Mouse (Mus musculus): ENCODE data around the gene Eps15. TPM values are rescaled to one million over a fixed set of nuclear protein-coding genes. Genes with fewer than 3 reads are reported as not detected.

The Eps15 gene
- polyA plus RNA-seq, 1 experiment: 14.1 TPM

DNA sequence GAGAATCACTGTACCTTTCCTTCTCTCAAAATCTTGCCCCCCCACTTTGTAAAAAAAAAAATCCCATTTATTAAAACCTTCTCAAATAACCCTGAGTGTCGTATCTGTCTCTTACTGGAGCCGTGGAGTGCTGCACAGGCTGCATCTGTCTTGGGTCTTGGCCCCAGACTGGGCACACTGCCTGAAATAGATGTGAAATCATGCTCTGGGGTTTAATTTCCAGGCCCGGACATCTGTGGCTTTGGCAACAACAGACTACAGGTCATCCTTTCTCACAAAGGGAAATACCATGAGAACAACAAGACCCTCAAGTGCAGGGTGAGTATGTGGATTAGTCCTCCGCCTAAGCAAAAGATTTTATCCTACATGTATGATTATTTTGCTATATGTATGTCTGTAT, 38.1 kb upstream of the Eps15 start:
- DNase-seq: no peak
- no peak overlapping the region for H3K4me3 ChIP-seq (ENCODE audit: control insufficient read depth, insufficient read depth, low read length)
- H3K36me3 ChIP-seq (ENCODE audit: control insufficient read depth, insufficient read depth, low read length): no peaks in the 10 kb centered on the region
- H3K27me3 ChIP-seq (ENCODE audit: control insufficient read depth, insufficient read depth, low read length): no peaks in the 10 kb centered on the region
- no peak overlapping the region for H3K27ac ChIP-seq (ENCODE audit: control insufficient read depth, insufficient read depth, low read length)
- 89% methylated on average over 4 of the region's 4 CpGs for WGBS
- no peaks in the 10 kb centered on the region for H3K4me1 ChIP-seq (replicated peaks; ENCODE audit: control insufficient read depth, insufficient read depth, low read length)
- no peak for TF ChIP-seq CTCF (IDR thresholded peaks at IDR 0.05; ENCODE audit: borderline replicate concordance, control insufficient read depth, extremely low read depth, insufficient read depth, low read length, poor library complexity)

GRCm38 (mm10) chr4:109244506-109244905, 35.6 kb upstream of the Eps15 start:
- H3K27ac ChIP-seq (ENCODE audit: control insufficient read depth, insufficient read depth, low read length): no peak overlapping the region
- no peak overlapping the region for H3K4me3 ChIP-seq (ENCODE audit: control insufficient read depth, insufficient read depth, low read length)
- no peaks in the 10 kb centered on the region for H3K27me3 ChIP-seq (ENCODE audit: control insufficient read depth, insufficient read depth, low read length)
- no peaks in the 10 kb centered on the region for H3K36me3 ChIP-seq (ENCODE audit: control insufficient read depth, insufficient read depth, low read length)
- TF ChIP-seq CTCF (IDR thresholded peaks at IDR 0.05; ENCODE audit: borderline replicate concordance, control insufficient read depth, extremely low read depth, insufficient read depth, low read length, poor library complexity) (no peak), POLR2A (IDR thresholded peaks at IDR 0.05; ENCODE audit: control insufficient read depth, extremely low read depth, insufficient read depth, low read length, poor library complexity) (no peak)
- whole genome bisulfite sequencing: 94% methylated on average over 7 of the region's 7 CpGs
- DNase-seq: no peak
- H3K4me1 ChIP-seq (replicated peaks; ENCODE audit: control insufficient read depth, insufficient read depth, low read length): no peaks in the 10 kb centered on the region

DNA sequence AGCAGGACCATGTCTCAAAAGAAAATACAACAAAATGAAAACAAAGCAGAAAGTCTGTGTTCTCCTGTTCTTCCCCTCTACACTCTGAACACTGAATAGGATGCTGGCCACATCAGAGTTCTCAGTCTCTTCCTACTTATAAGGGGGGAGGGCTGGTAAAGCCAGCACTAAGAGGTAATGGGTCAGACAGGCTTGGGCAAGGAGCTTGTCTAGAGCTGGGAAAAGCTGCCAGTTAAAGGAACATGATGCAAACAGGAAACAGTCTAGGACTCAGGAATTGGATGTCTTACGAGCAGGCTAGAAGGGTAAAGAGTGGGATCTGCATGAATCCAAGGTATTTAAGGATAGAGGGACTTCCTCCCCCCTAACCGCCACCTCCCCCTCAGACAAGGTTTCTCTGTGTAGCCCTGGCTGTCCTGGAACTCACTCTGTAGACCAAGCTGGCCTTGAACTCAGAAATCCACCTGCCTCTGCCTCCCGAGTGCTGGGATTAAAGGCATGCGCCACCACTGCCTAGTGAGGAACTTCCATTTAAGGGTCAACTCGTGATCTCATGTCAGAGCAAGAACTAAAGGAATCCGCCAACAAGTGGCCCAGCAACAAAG, 35.0 kb upstream of the Eps15 start:
- DNase-seq: no peak
- 88% methylated on average over 6 of the region's 6 CpGs for WGBS
- TF ChIP-seq CTCF (IDR thresholded peaks at IDR 0.05; ENCODE audit: borderline replicate concordance, control insufficient read depth, extremely low read depth, insufficient read depth, low read length, poor library complexity) (no peak), POLR2A (IDR thresholded peaks at IDR 0.05; ENCODE audit: control insufficient read depth, extremely low read depth, insufficient read depth, low read length, poor library complexity) (no peak)
- Histone ChIP-seq H3K36me3 (ENCODE audit: control insufficient read depth, insufficient read depth, low read length) (no peaks in the 10 kb centered on the region), H3K4me3 (ENCODE audit: control insufficient read depth, insufficient read depth, low read length) (no peak overlapping the region), H3K27ac (ENCODE audit: control insufficient read depth, insufficient read depth, low read length) (no peak overlapping the region), H3K27me3 (ENCODE audit: control insufficient read depth, insufficient read depth, low read length) (no peaks in the 10 kb centered on the region), H3K4me1 (replicated peaks; ENCODE audit: control insufficient read depth, insufficient read depth, low read length) (no peaks in the 10 kb centered on the region)

GRCm38 (mm10) chr4:109251605-109252004, 28.5 kb upstream of the Eps15 start:
- Histone ChIP-seq H3K27ac (ENCODE audit: control insufficient read depth, insufficient read depth, low read length) (no peak overlapping the region), H3K27me3 (ENCODE audit: control insufficient read depth, insufficient read depth, low read length) (no peaks in the 10 kb centered on the region), H3K36me3 (ENCODE audit: control insufficient read depth, insufficient read depth, low read length) (no peaks in the 10 kb centered on the region), H3K4me1 (replicated peaks; ENCODE audit: control insufficient read depth, insufficient read depth, low read length) (peaks cover 11% of the 10 kb centered on the region), H3K4me3 (ENCODE audit: control insufficient read depth, insufficient read depth, low read length) (no peak overlapping the region)
- TF ChIP-seq CTCF (IDR thresholded peaks at IDR 0.05; ENCODE audit: borderline replicate concordance, control insufficient read depth, extremely low read depth, insufficient read depth, low read length, poor library complexity) (peak; percentile 52; the same call in 1 of the 2 replicates), POLR2A (IDR thresholded peaks at IDR 0.05; ENCODE audit: control insufficient read depth, extremely low read depth, insufficient read depth, low read length, poor library complexity) (no peak)
- peak; percentile 51 for DNase-seq
- 44% methylated on average over 3 of the region's 3 CpGs for WGBS

- TF ChIP-seq POLR2A (IDR thresholded peaks at IDR 0.05; ENCODE audit: control insufficient read depth, extremely low read depth, insufficient read depth, low read length, poor library complexity): no peak
- TF ChIP-seq CTCF (IDR thresholded peaks at IDR 0.05; ENCODE audit: borderline replicate concordance, control insufficient read depth, extremely low read depth, insufficient read depth, low read length, poor library complexity): no peak
- Histone ChIP-seq H3K27me3 (ENCODE audit: control insufficient read depth, insufficient read depth, low read length) (no peaks in the 10 kb centered on the region), H3K36me3 (ENCODE audit: control insufficient read depth, insufficient read depth, low read length) (no peaks in the 10 kb centered on the region), H3K4me1 (replicated peaks; ENCODE audit: control insufficient read depth, insufficient read depth, low read length) (peaks cover 16% of the 10 kb centered on the region), H3K4me3 (ENCODE audit: control insufficient read depth, insufficient read depth, low read length) (no peak overlapping the region), H3K27ac (ENCODE audit: control insufficient read depth, insufficient read depth, low read length) (no peak overlapping the region)
- DNase-seq: no peak
- WGBS: 94% methylated on average over 4 of the region's 4 CpGs
These were observed 27.9 kb upstream of the Eps15 start for GRCm38 (mm10) chr4:109252199-109252598.

GRCm38 (mm10) chr4:109253664-109254151, 26.4 kb upstream of the Eps15 start:
- TF ChIP-seq POLR2A (IDR thresholded peaks at IDR 0.05; ENCODE audit: control insufficient read depth, extremely low read depth, insufficient read depth, low read length, poor library complexity) (no peak), CTCF (IDR thresholded peaks at IDR 0.05; ENCODE audit: borderline replicate concordance, control insufficient read depth, extremely low read depth, insufficient read depth, low read length, poor library complexity) (no peak)
- Histone ChIP-seq H3K36me3 (ENCODE audit: control insufficient read depth, insufficient read depth, low read length) (no peaks in the 10 kb centered on the region), H3K27me3 (ENCODE audit: control insufficient read depth, insufficient read depth, low read length) (no peaks in the 10 kb centered on the region), H3K27ac (ENCODE audit: control insufficient read depth, insufficient read depth, low read length) (no peak overlapping the region), H3K4me3 (ENCODE audit: control insufficient read depth, insufficient read depth, low read length) (no peak overlapping the region), H3K4me1 (replicated peaks; ENCODE audit: control insufficient read depth, insufficient read depth, low read length) (peaks cover 21% of the 10 kb centered on the region)
- 35% methylated on average over 11 of the region's 11 CpGs for WGBS
- DNase-seq: no peak

GRCm38 (mm10) chr4:109254511-109254910, 25.6 kb upstream of the Eps15 start:
- H3K4me3 ChIP-seq (ENCODE audit: control insufficient read depth, insufficient read depth, low read length): no peak overlapping the region
- H3K4me1 ChIP-seq (replicated peaks; ENCODE audit: control insufficient read depth, insufficient read depth, low read length): peaks cover 21% of the 10 kb centered on the region
- H3K27ac ChIP-seq (ENCODE audit: control insufficient read depth, insufficient read depth, low read length): no peak overlapping the region
- H3K27me3 ChIP-seq (ENCODE audit: control insufficient read depth, insufficient read depth, low read length): no peaks in the 10 kb centered on the region
- DNase-seq: no peak
- no peak for TF ChIP-seq CTCF (IDR thresholded peaks at IDR 0.05; ENCODE audit: borderline replicate concordance, control insufficient read depth, extremely low read depth, insufficient read depth, low read length, poor library complexity)
- TF ChIP-seq POLR2A (IDR thresholded peaks at IDR 0.05; ENCODE audit: control insufficient read depth, extremely low read depth, insufficient read depth, low read length, poor library complexity): no peak
- WGBS: 96% methylated on average over 5 of the region's 5 CpGs
- H3K36me3 ChIP-seq (ENCODE audit: control insufficient read depth, insufficient read depth, low read length): no peaks in the 10 kb centered on the region
